Mouse (Mus musculus) bone marrow, adult 2 months (tissue): ENCODE results near the gene Nudt19. TPM values are rescaled to one million over a fixed set of nuclear protein-coding genes. Genes with fewer than 3 reads are reported as not detected.
A peak's percentile ranks its signal among the peaks of the same experiment; 100 is the strongest.

Source experiments
- H3K27ac ChIP-seq: fragments of 200-500 bp; 2 replicates; pipeline ENCODE4 v1.5.1; 2012; ENCODE audit warnings: low read depth, mild to moderate bottlenecking, control low read depth, inconsistent platforms, low read length; ENCODE audit not compliant: control insufficient read depth, poor library complexity, insufficient read depth
- H3K4me1 ChIP-seq: fragments of 200-500 bp; 2 replicates; pipeline ENCODE4 v1.6.1; 2011; ENCODE audit warnings: low read length; ENCODE audit not compliant: control insufficient read depth, insufficient read depth
- H3K4me3 ChIP-seq: fragments of 200-500 bp; replicated peaks from 2 replicates; pipeline ENCODE3; 2011; ENCODE audit warnings: mild to moderate bottlenecking, low read depth, low read length, control low read depth; ENCODE audit not compliant: control insufficient read depth
- CTCF ChIP-seq: fragments of 200-500 bp; IDR thresholded peaks from 2 replicates; pipeline ENCODE4 v1.5.1; 2011; ENCODE audit warnings: low read length, control low read depth; ENCODE audit not compliant: control insufficient read depth, insufficient read depth
- POLR2A ChIP-seq: fragments of 200-500 bp; IDR thresholded peaks from 2 replicates; pipeline ENCODE4 v1.6.1; 2011; ENCODE audit warnings: low read depth, mild to moderate bottlenecking, control low read depth, low read length, borderline replicate concordance; ENCODE audit not compliant: control insufficient read depth
- WGBS: fragments of 180-500 bp; shearing (Covaris S2); methylation state at CpG from one replicate; pipeline ENCODE4 v1.1.7; 2018; 5-methylcytosine and 5-hydroxymethylcytosine counted together
- polyA plus RNA-seq: library from polyadenylated mRNA; stranded (reverse); fragments of >200 nt; gene quantifications from 2 replicates; pipeline ENCODE4 v1.2.4, GENCODE M21; 2011; ENCODE audit warnings: low replicate concordance; ENCODE audit not compliant: missing spikeins, insufficient read depth, insufficient read length

The Nudt19 gene
- 29.6 and 39.4 TPM in 2 replicates for polyA plus RNA-seq

DNA sequence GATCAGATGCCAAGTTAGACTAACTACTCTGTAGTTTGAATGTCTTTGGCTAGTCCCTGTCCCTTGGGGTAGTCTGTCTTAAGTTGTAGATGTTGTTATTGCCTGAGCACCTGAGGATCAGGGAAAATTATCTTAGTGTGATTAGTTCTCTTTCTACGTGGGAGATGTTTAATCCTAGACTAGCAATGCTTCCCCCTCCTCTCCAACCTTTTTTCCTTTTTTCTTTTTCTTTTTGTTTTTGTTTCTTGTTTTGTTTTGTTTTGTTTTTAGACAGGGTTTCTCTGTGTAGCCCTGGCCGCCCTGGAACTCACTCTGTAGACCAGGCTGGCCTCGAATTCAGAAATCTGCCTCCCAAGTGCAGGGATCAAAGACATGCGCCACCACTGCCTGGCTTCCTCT lies at the start of gene Nudt19:
TSS of gene Nudt19 (minus strand) at position 100 of the 399 bp plus-strand sequence.
- Histone ChIP-seq H3K27ac (peak within 1 kb of the TSS; percentile 96), H3K4me3 (peak within 1 kb of the TSS; percentile 68), H3K4me1 (peaks cover 6% of the 10 kb centered on the region)
- WGBS: 57% methylated on average over 4 of the region's 4 CpGs
- TF ChIP-seq POLR2A (no peak), CTCF (no peak)

DNA sequence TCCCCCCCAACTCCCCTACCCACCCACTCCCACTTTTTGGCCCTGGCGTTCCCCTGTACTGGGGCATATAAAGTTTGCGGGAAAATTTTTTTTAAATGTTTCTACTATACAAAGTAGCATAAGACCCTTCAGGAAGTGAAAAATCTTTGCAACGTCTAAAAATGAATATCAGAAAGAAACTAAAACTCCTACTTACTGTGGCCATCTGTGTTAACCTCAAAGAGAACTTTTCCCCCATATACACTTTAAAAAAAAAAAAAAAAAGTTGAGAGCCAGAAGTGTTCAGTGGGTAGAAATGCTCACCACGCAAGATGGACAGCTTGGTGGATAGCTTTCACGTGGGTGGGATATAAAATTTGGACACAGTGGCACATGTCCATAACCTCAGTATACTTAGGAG lies 46.7 kb upstream of the Nudt19 start:
- TF ChIP-seq CTCF (no peak), POLR2A (no peak)
- H3K4me1 ChIP-seq: peaks cover 2% of the 10 kb centered on the region
- no peak overlapping the region for H3K27ac ChIP-seq
- 85% methylated on average over 5 of the region's 5 CpGs for WGBS
- H3K4me3 ChIP-seq: no peak overlapping the region

DNA sequence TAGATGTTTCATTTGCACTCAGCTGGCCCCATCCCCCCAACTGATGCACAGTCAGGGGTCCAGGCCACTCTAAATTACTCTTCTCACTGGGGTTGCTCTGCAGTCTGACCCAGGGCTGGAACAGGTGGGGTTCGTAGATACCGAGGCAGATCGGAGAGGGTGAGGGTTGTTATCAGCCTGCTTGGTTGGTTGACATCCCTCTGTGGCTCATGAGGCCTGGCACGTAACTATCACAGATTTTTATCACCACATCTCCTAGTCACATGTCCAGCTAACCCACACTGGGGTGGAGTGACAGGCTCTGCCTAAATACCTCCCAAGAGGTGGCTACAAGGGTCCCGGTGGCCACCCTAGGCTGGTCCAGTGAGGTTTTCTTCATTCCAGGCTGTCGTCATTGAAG lies 45.0 kb upstream of the Nudt19 start:
- no peak overlapping the region for H3K27ac ChIP-seq
- H3K4me3 ChIP-seq: no peak overlapping the region
- H3K4me1 ChIP-seq: no peaks in the 10 kb centered on the region; the same call in none of the 2 replicates
- TF ChIP-seq CTCF (no peak), POLR2A (no peak)
- 54% methylated on average over 6 of the region's 6 CpGs for WGBS

DNA sequence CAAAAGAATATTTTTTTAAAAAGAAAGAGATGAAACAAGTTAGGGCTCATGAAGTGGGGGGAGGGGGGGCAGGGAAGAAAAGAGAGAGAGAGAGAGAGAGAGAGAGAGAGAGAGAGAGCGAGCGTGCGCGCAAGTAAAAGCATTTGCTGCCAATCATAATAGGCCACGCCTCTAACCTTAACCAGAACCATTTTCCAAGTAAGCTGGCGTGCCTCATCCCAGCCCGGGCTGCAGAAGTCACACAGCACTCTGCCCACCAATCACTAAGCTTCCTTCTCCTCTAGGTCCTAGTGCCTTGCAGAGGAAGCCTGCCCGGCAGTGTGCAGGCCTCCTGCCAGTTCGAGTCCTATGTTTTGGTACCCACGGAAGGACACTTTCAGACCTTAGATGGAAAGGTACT lies 43.9 kb upstream of the Nudt19 start:
- WGBS: 88% methylated on average over 10 of the region's 10 CpGs
- TF ChIP-seq POLR2A (no peak), CTCF (no peak)

DNA sequence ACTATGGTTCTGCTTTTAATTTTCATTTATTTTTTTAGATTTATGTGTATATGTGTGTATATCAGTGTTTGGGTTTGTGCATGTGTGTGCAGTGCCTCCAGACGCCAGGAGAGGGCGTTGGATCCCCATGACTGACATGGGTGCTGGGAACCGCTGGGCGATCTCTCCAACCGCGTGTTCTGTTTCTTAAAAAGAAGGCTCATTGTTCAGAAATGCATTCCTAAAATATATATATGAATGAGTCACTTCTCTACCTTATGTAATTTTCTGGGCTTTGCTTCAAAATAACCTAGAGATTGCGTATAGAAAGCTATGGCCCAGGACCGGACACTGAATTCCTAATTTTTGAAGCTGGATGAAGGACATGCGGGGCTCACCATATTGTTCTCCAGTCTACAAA lies 43.4 kb upstream of the Nudt19 start:
- no peak overlapping the region for H3K4me3 ChIP-seq
- H3K27ac ChIP-seq: no peak overlapping the region
- TF ChIP-seq CTCF (no peak), POLR2A (no peak)
- no peaks in the 10 kb centered on the region; the same call in 1 of the 2 replicates for H3K4me1 ChIP-seq
- 91% methylated on average over 9 of the region's 9 CpGs for WGBS

More for the DNA sequence above, 43.9 kb upstream of the Nudt19 start:
- Histone ChIP-seq H3K4me3 (no peak overlapping the region), H3K27ac (peak overlapping the region; percentile 14; the same call in 1 of the 2 replicates), H3K4me1 (no peaks in the 10 kb centered on the region; the same call in 1 of the 2 replicates)

DNA sequence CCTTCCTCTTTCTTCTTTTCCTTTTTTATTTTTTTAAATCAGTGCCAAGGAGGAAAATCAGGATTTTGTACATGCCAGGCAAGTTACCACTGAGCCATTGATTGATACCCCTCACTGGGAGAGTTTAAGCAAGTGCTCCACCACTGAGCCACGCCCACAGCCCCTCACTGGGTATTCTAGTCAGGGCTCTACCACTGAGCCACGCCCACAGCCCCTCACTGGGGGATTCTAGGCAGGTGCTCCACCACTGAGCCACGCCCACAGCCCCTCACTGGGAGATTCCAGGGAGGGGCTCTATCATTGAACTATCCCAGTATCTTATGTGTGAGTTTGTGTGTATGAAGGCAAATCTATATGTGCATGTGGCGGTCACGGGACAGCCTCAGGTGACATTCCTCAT lies 38.2 kb upstream of the Nudt19 start:
- no peak overlapping the region for H3K27ac ChIP-seq
- peaks cover 1% of the 10 kb centered on the region; the same call in 1 of the 2 replicates for H3K4me1 ChIP-seq
- WGBS: 74% methylated on average over 5 of the region's 5 CpGs
- TF ChIP-seq CTCF: no peak
- no peak for TF ChIP-seq POLR2A
- no peak overlapping the region for H3K4me3 ChIP-seq

DNA sequence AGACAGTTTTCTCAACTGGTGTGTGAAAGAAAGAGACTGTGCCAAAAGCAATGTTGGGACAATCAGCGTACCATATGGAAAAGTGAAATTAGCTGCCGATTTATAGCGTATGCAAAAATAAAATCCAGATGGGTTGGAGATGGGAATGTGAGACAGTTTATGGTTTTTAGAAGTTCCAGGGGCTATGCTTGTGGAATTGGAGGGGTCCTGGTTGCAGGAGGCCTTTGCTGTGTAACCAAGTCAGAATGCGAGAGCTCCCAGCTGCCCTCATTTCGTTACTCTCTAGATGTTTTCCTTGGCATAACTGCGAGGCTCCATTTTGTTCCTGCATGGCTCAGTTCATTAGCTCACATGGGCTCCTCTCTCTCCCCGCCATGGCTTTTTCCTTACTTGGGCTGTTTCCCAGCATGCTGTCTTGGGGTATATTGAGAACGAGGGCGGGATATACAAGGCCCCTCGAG lies 34.7 kb upstream of the Nudt19 start:
- WGBS: 88% methylated on average over 10 of the region's 10 CpGs

DNA sequence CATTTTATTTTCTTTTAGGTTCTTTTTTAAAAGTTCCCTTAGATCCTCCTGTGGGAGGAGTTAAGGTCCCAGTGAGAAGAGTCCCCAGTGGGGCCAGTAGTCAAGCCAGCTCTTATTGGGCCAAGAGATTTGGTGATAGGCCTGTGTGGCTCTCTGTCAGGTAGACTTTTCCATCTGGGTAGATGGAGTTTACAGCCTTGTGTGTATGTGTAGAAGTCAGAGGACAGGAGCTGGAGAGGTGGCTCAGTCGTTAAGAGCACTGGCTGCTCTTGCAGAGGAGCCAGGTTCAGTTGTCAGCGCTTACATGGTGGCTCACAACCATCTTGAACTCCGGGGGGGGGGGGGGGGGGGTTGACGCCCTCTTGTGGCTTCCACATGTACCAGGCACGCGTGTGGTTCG lies 33.4 kb upstream of the Nudt19 start:
- Histone ChIP-seq H3K4me1 (peaks cover 1% of the 10 kb centered on the region), H3K27ac (no peak overlapping the region), H3K4me3 (no peak overlapping the region)
- WGBS: 43% methylated on average over 7 of the region's 7 CpGs
- TF ChIP-seq CTCF: no peak
- TF ChIP-seq POLR2A: no peak

More for the DNA sequence above, 34.7 kb upstream of the Nudt19 start:
- H3K4me3 ChIP-seq: no peak overlapping the region
- TF ChIP-seq POLR2A: no peak
- TF ChIP-seq CTCF: no peak
- H3K4me1 ChIP-seq: peaks cover 1% of the 10 kb centered on the region
- no peak overlapping the region for H3K27ac ChIP-seq

DNA sequence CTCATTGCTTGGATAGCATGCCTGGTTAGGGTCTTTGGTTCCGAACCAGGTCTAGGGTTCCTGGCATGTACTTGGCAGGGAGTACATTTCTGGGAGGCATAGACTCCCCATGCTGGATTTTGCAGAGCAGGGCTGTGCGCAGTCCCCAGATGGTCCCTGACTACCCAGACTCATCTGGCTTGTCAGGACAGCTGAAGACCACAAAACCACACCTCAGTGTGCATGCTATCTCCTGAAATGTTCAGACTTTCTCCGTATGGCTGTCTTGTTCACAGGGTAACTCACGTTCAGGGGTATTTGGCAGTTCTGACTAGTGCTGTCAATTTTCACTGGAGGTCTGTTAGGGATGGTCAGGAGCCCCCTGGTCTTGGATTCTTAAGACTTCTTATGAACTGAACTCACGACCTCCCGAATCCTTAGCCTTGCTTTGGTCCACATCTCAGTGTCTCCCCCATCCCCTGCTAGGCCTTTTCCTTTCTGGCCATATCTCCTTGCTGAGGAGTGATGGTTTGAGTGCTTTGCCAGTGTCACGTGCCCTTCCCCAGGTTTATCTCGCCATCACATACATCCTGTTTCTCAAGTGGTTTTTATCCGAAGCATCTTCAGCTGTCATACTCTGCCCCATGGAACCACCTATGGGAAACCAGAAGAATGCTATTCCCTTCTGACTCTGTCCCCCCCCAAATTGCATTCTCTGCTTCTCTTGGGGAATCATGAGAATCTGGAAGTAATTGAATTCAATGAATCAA lies 32.8 kb upstream of the Nudt19 start:
- no peak overlapping the region for H3K27ac ChIP-seq
- peaks cover 1% of the 10 kb centered on the region for H3K4me1 ChIP-seq
- WGBS: 17% methylated on average over 9 of the region's 9 CpGs

More for the DNA sequence above, 32.8 kb upstream of the Nudt19 start:
- no peak for TF ChIP-seq CTCF
- no peak for TF ChIP-seq POLR2A
- H3K4me3 ChIP-seq: no peak overlapping the region
